Mouse (Mus musculus): ENCODE data around the gene Ldlrad2. TPM values are rescaled to one million over a fixed set of nuclear protein-coding genes. Genes with fewer than 3 reads are reported as not detected.
"Not testable (repeated sequence)": the region's sequence is repeated elsewhere in the genome, so short reads cannot be mapped to it uniquely, and the experiment has no call there.

Ldlrad2 gene
- not detected in 2 replicates for polyA plus RNA-seq (2012; ENCODE audit: insufficient read depth, insufficient read length, missing spikeins)

GRCm38 (mm10) chr4:137574469-137574868 is at the start of gene Ldlrad2:
Ldlrad2 (minus strand) TSS chr4:137574569.
- Histone ChIP-seq H3K4me3 (ENCODE audit: insufficient read depth, low read depth, low read length) (no peak within 1 kb of the TSS), H3K4me1 (ENCODE audit: control insufficient read depth, insufficient read depth, insufficient read length, low read length) (no peaks in the 10 kb centered on the region), H3K27ac (replicated peaks; ENCODE audit: low read depth, low read length) (no peak within 1 kb of the TSS)

DNA sequence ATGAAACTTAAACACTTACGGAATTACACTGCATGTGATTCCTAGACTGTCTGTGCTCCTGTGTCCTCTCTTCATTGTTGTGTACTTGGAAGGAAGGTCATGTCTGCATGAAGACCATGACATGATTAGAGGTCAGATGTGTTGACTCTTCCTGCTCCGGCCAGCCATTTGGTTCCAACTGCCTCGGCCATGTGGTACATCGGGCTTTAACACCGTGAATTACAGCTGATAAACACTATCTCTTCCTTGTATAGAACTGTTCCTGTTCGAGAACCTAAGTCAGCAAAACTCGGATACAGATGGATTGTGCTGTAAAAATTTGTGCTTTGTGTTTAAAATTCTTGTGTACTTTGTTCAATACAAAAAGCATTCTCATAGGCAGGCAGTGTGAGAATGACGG is 48.5 kb upstream of the Ldlrad2 start:
- Histone ChIP-seq H3K4me3 (ENCODE audit: insufficient read depth, low read depth, low read length) (no peak overlapping the region), H3K4me1 (ENCODE audit: control insufficient read depth, insufficient read depth, insufficient read length, low read length) (no peaks in the 10 kb centered on the region), H3K27ac (replicated peaks; ENCODE audit: low read depth, low read length) (no peak overlapping the region)

GRCm38 (mm10) chr4:137610256-137610655 is 35.9 kb upstream of the Ldlrad2 start:
- Histone ChIP-seq H3K4me3 (ENCODE audit: insufficient read depth, low read depth, low read length) (no peak overlapping the region), H3K27ac (replicated peaks; ENCODE audit: low read depth, low read length) (peak overlapping the region; percentile 70), H3K4me1 (ENCODE audit: control insufficient read depth, insufficient read depth, insufficient read length, low read length) (peaks cover 6% of the 10 kb centered on the region; the same call in 1 of the 2 replicates)

GRCm38 (mm10) chr4:137609702-137610101 is 35.3 kb upstream of the Ldlrad2 start:
- peaks cover 6% of the 10 kb centered on the region; the same call in 1 of the 2 replicates for H3K4me1 ChIP-seq (ENCODE audit: control insufficient read depth, insufficient read depth, insufficient read length, low read length)
- H3K4me3 ChIP-seq (ENCODE audit: insufficient read depth, low read depth, low read length): no peak overlapping the region
- H3K27ac ChIP-seq (replicated peaks; ENCODE audit: low read depth, low read length): peak overlapping the region; percentile 70

DNA sequence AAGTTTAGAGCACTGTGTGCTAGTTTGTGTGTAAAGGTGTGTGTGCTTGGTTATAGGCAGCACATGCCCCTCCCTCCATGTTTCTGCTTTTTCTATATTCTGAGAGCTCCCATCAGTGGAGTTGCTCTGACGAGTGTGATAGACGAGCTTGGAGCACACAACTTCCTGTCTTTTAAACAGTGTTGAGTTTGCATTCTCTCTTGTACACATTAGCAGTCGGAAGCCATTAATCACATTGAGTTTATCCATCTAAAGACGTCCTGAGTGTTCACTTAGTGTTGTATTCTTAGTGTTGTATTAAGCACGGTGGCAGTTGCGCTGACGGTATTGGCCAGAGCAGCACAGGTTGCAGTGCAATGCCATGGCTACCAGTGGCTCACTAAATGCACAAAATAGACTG is 34.9 kb upstream of the Ldlrad2 start:
- peaks cover 6% of the 10 kb centered on the region; the same call in 1 of the 2 replicates for H3K4me1 ChIP-seq (ENCODE audit: control insufficient read depth, insufficient read depth, insufficient read length, low read length)
- peak overlapping the region; percentile 70 for H3K27ac ChIP-seq (replicated peaks; ENCODE audit: low read depth, low read length)
- no peak overlapping the region for H3K4me3 ChIP-seq (ENCODE audit: insufficient read depth, low read depth, low read length)

GRCm38 (mm10) chr4:137607023-137607422 is 32.7 kb upstream of the Ldlrad2 start:
- Histone ChIP-seq H3K4me3 (ENCODE audit: insufficient read depth, low read depth, low read length) (no peak overlapping the region), H3K4me1 (ENCODE audit: control insufficient read depth, insufficient read depth, insufficient read length, low read length) (peaks cover 6% of the 10 kb centered on the region; the same call in 1 of the 2 replicates), H3K27ac (replicated peaks; ENCODE audit: low read depth, low read length) (no peak overlapping the region)

- Histone ChIP-seq H3K4me1 (ENCODE audit: control insufficient read depth, insufficient read depth, insufficient read length, low read length) (peaks cover 5% of the 10 kb centered on the region; the same call in 1 of the 2 replicates), H3K27ac (replicated peaks; ENCODE audit: low read depth, low read length) (no peak overlapping the region), H3K4me3 (ENCODE audit: insufficient read depth, low read depth, low read length) (no peak overlapping the region)
Observed at GRCm38 (mm10) chr4:137603449-137604171, 29.2 kb upstream of the Ldlrad2 start.

DNA sequence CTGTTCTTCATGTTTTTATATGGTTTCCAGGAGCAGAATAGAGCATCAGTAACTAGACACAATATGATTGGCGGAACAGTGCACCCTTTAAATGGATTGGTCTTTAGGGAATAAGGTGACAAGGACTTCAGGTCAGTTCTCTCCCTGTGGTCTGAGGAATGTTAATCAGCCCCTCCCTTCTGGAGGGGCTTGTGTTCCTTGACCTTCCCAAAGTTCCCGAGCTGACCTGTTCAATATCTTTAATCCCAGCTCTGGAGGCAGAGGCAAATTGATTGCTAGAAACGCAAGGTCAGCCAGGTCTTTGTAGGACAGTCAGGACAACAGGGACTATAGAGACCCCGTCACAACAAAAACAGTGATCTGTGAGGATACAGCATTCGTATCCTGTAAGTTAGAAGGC is 24.2 kb upstream of the Ldlrad2 start:
- no peak overlapping the region for H3K27ac ChIP-seq (replicated peaks; ENCODE audit: low read depth, low read length)
- H3K4me1 ChIP-seq (ENCODE audit: control insufficient read depth, insufficient read depth, insufficient read length, low read length): peaks cover 19% of the 10 kb centered on the region
- H3K4me3 ChIP-seq (ENCODE audit: insufficient read depth, low read depth, low read length): no peak overlapping the region

DNA sequence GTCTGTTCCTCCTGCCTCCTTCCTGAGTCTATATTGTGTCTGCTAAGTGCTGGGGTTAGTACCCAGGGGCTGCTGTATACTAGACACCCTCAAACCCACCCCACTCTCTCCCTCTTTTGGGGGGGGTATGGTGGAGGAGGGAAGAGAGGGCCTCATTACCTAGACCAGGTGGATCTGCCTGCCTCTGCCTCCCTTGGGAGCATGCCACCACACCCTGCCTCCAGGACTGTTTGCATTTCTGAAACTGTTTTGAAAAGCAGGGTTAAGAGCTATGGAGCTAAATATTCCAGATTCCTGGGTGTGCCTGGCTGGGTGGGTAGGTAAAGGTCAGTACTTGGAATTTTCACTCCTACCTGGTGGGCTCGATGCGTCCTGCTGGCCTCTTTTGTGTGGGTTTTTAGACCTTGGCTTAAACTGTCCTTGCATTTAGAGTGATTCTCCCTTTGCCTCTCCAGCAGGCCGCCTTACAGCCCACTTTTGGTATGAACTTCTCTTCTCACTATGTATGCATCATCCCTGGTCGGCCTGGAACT is 22.8 kb upstream of the Ldlrad2 start:
- Histone ChIP-seq H3K4me1 (ENCODE audit: control insufficient read depth, insufficient read depth, insufficient read length, low read length) (peaks cover 19% of the 10 kb centered on the region), H3K4me3 (ENCODE audit: insufficient read depth, low read depth, low read length) (no peak overlapping the region), H3K27ac (replicated peaks; ENCODE audit: low read depth, low read length) (no peak overlapping the region)

GRCm38 (mm10) chr4:137594496-137595270 is 20.3 kb upstream of the Ldlrad2 start:
- H3K4me3 ChIP-seq (ENCODE audit: insufficient read depth, low read depth, low read length): peak overlapping the region; percentile 92
- H3K27ac ChIP-seq (replicated peaks; ENCODE audit: low read depth, low read length): peak overlapping the region; percentile 54
- peaks cover 19% of the 10 kb centered on the region for H3K4me1 ChIP-seq (ENCODE audit: control insufficient read depth, insufficient read depth, insufficient read length, low read length)

DNA sequence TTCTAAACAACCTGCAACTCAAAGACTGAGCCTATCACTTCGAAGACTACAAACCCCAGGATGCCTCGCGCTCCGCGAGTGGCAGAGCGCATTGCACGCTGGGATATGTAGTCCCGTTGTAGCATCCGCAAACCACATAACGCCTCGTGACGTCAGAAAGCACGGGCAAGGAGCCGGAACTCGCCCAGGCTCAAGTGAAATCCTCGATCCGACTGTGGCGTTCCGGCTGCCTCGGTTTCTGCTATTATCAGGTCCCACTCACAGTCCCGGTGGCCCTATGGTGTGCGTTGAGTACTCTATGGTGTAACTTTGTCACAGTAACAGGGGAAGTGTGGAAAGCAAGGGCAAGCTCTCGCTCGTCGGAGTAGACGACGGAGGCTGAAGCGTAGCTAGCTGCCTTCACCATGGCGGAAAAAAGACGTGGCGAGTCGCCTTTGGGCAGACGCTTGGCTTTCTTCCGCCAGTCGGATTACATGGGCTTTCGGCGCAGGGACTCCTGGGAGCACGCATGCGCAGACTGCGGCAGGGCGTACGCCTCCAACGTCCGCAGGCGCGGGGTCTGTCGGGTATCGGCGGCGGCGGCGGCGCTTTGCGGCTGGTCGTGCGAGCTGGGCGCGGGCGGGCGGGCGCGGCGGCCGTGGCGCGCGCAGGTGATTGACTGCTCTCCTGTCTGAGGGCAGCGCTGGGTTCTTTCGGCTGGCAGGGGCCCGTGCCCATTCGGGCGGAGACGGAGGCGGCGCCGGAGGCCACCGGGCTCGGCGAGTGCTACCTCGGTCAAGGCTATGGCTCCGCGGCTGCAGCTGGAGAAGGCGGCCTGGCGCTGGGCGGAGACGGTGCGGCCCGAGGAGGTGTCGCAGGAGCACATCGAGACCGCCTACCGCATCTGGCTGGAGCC is 19.5 kb upstream of the Ldlrad2 start, which contains the start of gene Usp48:
Gene Usp48, plus strand, starts transcription at position 155 of the 895 bp plus-strand sequence.
- Histone ChIP-seq H3K4me3 (ENCODE audit: insufficient read depth, low read depth, low read length) (peak within 1 kb of the TSS; percentile 92), H3K4me1 (ENCODE audit: control insufficient read depth, insufficient read depth, insufficient read length, low read length) (peaks cover 14% of the 10 kb centered on the region), H3K27ac (replicated peaks; ENCODE audit: low read depth, low read length) (peak within 1 kb of the TSS; percentile 100)

DNA sequence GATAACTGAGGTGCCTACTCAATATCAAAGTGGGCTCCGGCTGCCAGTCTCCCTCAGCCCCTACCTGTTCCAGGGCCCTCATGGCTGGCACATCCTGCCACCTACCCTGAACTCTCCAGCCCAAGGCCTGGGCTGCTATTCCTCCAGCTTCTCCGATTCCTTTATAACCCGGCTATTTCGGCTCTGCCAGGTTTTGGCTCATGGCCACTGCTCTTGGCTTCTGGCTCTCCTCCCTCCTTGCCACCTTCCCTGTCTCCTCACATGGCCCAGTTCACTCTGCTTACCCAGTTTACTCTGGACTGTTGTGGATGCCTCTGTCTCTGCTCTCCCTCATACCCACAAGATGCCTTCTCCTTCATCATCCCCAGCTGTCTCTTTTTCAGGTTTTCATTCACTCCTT is 16.6 kb upstream of the Ldlrad2 start:
- Histone ChIP-seq H3K4me3 (ENCODE audit: insufficient read depth, low read depth, low read length) (no peak overlapping the region), H3K27ac (replicated peaks; ENCODE audit: low read depth, low read length) (no peak overlapping the region), H3K4me1 (ENCODE audit: control insufficient read depth, insufficient read depth, insufficient read length, low read length) (peaks cover 4% of the 10 kb centered on the region)

- no peak overlapping the region for H3K4me3 ChIP-seq (ENCODE audit: insufficient read depth, low read depth, low read length)
- H3K27ac ChIP-seq (replicated peaks; ENCODE audit: low read depth, low read length): no peak overlapping the region
- H3K4me1 ChIP-seq (ENCODE audit: control insufficient read depth, insufficient read depth, insufficient read length, low read length): no peaks in the 10 kb centered on the region
Observed at GRCm38 (mm10) chr4:137589586-137589985, 15.2 kb upstream of the Ldlrad2 start.

GRCm38 (mm10) chr4:137589095-137589494 is 14.7 kb upstream of the Ldlrad2 start:
- not testable (repeated sequence) for H3K4me3 ChIP-seq (ENCODE audit: insufficient read depth, low read depth, low read length); H3K4me1 ChIP-seq (ENCODE audit: control insufficient read depth, insufficient read depth, insufficient read length, low read length); H3K27ac ChIP-seq (replicated peaks; ENCODE audit: low read depth, low read length)
